Mouse (Mus musculus): ENCODE measurements at regions not wholly inside any gene's neighbourhood (a gene's known extent, or its start where the extent isn't known, plus 50 kb on each side); places are given as distances from the start of the nearest gene placed in this dataset.

DNA sequence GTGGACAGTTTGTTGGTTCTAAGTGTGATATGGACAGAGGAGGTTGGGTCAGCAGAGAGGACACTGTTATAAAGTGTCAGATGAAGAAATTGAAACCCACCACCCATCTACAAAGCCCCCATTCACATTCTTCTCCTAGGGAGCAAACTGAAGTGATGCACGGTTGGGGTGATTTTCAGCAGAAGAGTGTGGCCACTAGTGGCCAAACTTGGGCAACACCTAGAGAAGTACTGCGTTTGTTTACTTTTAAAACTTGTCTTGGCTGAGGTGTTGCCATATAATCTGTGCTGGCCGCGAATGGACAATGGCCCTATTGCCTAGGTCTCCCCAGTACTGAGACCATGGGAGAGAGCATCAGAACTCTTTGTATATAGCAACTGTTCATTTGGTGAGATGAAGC is 150.8 kb upstream of the Cox10 start:
- no peak for DNase-seq (ENCODE audit: low read depth, low spot score)

DNA sequence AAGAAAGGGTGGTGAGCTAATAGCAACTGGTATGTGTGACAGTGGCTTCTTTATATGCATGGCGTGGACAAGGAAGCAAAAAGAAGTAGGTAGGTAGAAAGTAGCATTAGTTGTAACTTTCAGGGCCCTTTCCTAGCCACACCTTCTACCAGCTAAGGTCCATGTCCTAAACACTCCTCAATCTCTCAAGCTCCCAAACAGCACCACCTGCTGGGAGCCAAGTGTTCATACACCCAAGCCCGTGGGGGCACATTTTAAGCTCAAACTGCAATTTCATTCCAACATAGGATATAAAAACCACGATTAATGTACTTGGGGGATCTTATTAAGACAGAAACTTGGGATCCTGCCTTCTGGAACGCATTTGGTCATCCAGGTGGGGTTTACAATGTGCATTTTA is 141.6 kb upstream of the Cox10 start:
- DNase-seq (ENCODE audit: low read depth, low spot score): peak; percentile 47

DNA sequence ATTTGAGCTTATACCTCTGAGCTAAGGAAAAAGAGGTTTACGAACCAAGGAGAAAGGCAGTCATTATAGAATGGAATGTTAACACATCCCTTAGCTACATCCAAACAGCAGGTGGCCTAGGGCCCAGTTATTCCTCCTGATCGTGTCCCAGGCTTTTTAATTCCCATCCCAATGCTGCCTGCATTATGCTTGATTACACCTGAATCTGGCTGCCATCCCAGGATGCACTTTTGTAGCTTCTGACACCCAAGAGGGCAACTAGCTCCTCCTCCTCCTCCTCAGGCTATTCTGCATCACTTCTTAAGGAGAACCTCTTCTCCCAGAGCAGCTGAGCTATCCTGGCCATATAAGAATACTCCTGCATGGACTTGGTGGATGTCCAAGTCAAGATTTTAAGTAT is 137.9 kb upstream of the Cox10 start:
- DNase-seq (ENCODE audit: low read depth, low spot score): no peak

DNA sequence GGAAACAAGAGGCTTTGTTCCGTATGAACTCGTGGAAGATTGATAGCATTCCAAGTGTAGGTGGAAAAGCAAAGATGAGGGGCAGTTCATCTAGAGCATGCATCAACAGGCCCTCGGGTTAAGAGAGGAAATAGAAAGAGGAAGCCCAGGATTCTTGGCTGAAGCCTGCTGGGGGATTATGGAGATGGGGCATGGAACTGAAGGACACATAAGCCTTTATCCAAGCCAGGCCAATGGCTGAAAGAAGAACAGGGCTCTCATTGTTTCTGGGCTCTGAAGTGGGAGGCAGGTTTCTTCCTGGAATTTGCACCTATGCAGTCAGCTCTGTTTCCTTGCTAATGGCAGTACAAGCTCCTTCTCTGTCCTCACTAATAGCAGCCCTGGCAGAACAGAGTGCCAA is 131.6 kb upstream of the Cox10 start:
- DNase-seq (ENCODE audit: low read depth, low spot score): no peak

DNA sequence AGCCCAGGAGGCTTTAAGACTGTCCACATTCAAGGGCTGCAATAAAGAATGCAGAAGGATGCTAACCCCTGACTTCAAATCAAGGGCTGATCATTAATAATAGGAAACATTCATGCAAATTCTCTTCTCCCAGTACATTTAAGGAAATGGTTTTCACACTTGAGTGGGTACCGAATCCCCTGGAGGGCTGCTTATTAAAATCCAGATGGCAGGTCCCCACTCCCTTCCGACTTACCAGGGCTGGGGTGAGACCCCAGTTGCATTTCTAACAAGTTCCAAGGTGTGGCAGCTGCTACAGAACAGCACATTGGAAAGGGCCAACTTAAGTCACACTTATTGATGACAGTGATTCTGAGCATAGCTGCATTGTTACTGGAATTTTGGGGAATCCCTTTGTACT is 129.0 kb upstream of the Cox10 start:
- DNase-seq (ENCODE audit: low read depth, low spot score): no peak

DNA sequence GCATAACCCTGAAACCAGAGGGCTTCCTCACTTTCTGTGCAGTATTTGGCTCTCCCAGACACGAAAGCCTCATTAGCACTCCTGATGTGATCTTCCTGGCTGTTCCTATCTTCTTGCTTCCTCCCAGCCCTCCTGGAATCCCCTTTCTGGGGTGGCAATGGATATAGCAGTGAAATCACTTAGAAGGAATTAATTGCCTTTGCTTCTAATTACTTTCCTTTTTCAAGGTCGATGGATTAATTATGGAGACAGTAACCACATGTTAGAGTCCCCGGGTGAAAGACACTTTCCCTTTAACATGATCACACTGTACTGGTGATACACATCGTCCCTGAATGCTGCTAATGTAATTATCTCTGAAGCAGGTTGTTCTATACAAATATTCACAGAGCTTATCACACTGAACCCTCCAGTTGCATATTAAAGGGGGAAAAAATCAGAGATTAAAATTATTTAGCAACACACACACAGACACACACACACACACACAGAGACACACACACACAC is 128.1 kb upstream of the Cox10 start:
- DNase-seq (ENCODE audit: low read depth, low spot score): no peak

DNA sequence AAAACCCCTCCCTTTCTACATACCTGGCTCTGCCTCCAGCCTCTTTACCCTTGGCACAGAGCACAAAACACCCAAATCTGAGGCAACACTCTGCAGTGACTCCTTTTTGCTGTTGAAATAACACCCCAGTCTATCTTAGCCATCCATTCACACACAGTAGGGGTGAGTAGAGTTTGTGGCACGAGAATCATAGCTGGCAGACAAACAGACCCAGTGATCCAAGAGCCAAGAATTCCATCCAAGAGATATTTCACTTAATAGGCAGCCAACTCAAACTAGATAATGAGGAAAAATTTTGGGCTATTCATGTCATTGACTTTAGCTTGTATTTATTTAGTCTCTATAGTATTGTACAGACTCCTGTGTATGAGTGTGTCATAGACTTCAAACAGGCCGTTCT is 126.9 kb upstream of the Cox10 start:
- no peak for DNase-seq (ENCODE audit: low read depth, low spot score)

DNA sequence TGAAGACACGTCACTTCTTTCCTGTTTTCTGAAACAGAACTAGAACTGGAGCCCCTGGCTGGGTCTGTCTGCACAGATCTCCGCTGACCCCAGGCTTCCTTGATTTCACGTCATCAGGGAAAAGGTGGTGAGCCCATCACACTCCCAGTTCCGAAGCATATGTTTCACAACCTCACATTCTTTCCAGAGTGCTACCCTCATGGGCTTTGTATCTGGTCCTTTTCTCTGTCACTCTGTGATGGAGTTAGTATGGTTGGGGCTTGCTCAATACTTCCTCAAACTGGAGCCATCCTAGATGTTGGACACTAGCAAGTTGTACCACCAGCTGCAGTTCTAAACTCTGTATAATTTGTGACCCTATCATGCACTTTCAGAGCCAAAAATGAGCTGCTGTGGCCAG is 125.8 kb upstream of the Cox10 start:
- DNase-seq (ENCODE audit: low read depth, low spot score): no peak

DNA sequence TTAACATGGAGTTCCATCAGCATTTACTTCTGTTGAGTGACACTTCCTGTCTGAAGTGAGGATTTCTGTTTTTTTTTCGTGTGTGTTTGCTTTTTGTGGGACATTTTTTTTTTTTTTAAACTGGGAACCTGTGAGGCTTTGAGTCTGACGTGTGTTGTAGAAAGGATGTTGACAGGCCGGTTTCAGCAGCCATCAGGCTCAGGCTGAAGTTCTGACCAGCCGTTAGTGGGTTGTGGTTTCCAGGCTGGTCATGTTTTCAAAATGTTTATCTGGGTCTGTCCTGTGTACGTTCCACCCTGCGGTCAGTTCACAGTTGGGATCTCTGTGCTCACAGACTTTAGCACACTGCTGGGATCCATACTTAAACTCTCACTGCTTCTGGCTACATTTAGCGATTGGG is 125.0 kb upstream of the Cox10 start:
- DNase-seq (ENCODE audit: low read depth, low spot score): no peak

DNA sequence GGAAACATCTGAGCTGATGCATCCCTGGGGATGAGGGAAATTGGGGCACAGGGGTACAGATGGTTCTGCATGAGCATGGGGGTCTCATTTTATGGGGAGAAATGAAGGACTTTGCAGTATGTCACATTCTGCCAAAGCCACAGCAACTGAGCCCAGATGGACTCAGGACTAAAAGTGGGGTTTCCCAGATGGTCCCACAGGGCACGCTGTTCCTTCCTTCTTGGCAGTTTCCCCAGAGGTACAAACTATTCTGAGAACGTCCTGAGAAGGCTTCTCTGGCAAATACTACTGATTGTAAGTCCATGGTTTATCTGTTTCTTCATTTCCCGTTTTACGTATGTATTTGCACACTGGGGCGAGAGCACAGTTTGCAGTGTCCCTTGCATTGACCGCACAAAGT is 121.6 kb upstream of the Cox10 start:
- no peak for DNase-seq (ENCODE audit: low read depth, low spot score)

DNA sequence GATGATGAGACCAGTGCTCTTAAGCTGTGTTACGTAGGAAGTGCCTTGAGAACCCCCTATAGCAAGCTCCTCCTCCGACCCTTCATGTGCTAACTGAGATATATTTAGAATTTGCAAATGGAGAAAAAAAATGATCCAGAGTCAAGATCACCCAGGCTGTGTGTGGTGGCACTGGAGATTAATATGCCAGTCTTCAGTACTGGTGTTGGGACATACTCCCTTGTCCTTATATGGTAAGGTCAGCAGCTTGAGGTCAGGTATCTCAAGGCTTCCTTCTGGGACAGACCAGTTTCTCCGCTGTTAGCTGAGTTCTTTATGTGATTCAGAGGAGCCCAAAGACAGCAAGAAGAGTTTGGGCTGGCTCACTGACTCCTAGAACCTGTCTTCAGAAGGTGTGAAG is 116.0 kb upstream of the Cox10 start:
- DNase-seq (ENCODE audit: low read depth, low spot score): no peak

DNA sequence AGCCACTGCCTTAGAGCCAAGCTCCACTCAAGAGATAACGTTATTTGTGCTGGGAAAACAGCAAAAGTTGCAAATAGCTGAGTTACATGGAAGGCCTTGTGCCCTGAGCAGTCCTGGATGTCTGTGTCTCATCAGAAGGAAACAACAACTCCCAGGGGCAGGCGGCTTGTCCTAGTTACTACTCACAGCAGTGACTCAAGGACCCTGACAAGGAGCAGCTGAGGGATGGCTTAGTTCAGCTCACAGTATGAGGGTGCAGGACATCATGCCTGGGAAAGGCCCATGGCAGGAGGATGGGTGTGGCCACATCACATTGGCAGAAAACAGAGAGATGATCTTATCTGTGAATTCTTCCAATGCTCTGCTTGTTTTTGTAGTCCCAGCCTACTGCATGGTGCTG is 109.4 kb upstream of the Cox10 start:
- DNase-seq (ENCODE audit: low read depth, low spot score): no peak

DNA sequence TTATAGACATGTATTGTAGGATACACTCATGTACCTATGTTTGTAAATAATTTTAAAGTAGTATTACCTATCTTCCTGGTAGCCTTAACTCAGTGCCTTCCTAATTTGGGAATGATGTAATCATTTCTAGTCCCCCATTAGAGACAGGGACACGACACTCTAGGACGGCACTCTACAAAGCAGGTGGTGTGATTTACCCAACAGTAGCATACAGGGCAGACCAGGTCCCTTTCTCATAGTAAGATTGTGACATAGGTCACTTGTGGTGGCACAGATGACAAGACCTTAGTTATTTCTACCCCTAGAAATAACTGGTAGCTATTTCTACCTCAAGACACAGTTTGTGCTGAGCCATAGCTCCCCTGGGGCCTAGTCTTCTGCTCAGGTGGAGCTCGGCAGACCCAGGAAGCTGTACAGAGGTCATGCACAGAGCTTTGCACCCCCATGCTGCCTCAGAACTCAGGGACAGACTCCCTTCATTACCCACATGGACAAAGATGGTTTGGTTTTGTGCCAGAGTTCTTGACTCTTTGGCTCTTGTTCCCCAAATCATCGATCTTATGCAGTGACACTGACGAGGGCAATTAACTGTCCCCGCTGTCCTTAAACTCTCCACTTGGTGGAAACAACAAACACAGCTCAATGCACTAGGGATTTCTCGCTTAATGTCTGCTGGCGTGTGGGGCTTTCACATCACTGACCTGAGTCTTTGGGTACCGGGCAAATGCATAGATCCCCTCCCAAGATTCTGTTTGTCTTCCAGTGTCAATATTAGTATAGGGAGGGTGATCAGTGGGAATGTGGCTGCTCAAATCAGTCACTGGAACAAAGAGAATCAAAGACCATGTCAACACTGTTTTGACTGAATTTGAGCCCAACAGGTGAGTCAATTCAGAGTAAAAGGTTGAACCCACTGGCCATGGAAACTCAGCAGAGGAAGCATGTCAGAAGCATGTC is 108.5 kb upstream of the Cox10 start:
- no peak for DNase-seq (ENCODE audit: low read depth, low spot score)

DNA sequence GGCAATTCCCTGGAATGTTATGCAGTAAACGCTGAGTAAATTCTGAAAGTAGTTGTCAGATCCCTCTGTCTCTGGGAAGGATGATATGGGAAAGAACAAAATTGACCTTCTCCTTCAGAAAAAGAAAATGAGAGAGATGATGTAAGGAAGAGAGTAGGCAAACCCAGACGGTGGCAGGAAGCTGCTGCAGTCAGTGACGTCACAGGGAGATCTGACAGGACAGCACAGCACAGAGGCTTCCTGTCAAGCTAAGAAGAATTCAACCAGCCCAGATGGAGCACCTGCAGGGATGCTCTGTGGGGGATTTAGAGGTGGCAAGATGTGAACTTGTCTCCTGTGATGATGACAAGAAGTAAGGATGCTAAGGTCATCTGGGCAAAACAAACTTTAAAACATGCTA is 107.7 kb upstream of the Cox10 start:
- DNase-seq (ENCODE audit: low read depth, low spot score): no peak

DNA sequence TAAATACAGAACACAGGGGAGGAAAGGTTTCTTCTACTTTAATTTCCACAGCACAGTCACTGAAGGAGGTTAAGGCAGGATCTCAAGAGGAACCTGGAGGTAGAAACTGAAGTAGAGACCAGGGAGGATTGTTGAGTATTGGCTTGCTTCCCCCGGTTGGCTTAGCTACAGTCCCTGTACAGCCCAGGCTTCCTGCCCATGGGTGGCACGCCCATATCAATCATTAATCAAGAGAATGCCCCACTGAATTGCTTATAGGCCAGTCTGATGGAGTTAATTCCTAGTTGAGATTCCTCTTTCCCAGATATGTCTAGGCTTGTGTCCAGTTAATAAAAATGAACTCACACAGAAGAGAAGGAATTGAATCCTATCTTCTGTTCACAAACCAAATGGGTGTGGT is 107.3 kb upstream of the Cox10 start:
- no peak for DNase-seq (ENCODE audit: low read depth, low spot score)

DNA sequence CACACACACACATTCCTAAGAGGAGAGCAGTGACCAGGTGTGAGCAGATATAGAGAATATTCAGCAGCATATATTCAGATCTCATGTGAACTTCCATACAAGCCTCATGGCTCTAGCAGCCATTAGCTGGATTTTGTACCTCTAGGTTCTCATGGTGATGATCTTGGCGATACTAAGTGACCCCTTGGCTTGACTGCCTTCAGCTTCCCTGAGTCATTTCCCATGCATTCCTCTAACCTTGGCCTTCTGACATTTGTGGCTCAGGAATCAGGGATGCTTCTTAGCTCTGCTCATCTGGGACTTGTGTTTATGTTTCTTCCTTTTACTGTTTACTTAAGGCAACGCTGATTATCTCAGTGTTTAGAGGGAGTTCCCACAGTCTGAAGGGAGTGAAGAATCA is 100.8 kb upstream of the Cox10 start:
- DNase-seq (ENCODE audit: low read depth, low spot score): no peak

DNA sequence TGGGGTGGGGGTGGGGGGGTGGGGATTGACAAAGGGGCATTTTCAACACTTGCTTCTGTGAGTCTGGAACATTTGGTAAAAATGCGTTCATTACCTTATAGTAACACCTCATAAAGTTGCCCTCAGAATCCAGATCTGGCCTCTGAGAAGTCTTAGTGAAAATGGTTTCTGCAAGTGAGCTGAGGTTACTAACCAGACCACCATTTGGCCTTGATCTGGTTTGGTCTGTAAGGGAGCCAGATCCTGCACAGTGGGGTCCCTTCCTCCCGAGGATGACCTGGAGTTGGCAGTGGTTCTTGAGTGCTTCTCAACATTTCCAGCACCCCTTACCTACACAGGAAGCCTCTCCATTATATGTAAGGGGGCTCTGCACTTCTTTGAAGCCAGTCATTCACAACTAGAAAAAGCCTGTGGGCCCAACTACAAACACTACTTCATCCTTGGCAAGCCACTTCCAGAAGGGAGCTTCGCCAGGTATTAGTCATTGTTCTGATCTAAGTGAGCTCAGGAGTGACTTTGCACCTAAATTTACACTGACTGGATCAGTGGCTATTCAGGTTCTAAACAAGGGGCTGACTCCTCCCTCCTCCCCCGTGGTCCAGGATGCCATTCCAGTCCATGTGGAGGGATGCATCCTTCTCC is 94.3 kb upstream of the Cox10 start:
- no peak for DNase-seq (ENCODE audit: low read depth, low spot score)

DNA sequence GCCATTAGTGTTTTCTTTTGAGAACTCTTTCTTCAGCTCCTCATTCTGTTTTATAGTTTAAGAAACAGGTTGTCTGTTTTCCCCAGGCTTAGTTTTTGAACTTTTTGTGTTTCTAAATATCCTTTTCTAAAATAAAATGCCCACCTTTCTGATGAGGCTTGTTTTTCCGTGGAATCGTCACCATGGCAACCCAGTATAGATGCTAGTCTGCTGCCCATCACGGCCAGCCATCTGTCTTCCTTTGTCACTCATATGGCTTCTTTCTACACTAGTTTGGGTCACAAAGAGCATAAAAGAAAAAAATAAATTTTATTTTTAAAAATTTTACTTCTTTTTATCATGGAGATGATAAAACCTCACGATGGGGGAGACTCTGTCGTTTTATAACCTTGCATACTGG is 93.7 kb upstream of the Cox10 start:
- no peak for DNase-seq (ENCODE audit: low read depth, low spot score)

DNA sequence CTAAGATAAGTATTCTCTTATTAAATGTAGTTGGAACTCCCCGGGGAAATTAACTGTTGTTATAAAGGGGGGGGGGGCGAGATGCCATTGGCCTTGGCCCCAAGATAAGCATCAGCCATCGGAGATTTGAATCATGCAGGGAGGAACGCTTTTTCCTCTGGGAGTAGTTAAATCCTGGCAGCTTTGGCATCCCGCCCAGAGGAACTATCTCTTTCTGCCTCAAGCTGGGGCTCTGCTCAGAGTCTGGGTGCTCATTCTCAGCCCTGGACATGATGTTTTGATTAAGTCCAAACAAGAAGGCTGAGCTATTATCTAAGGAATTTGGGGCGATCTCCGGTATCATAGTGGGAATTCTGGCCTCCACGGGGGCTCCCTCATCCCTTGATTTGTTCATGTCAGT is 89.4 kb upstream of the Cox10 start:
- no peak for DNase-seq (ENCODE audit: low read depth, low spot score)

DNA sequence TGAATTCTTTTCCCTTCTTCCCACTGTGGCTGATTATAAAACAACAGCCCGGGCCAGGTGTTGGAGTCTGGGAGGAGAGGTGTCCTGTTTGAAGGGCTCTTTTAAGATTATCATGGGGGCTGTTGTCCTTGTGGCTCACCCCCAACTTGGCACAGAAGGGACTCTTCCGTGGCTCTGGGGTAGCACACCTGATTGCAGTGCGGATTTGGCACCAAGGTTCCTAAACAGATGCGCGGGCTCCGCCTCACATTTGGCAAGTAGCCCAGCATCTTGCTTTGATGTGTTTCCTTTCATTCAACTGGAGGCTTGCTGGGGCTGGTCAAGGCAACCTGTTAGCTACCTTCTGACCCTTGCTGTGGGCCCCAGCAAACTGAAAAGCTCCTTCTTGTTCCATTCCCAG is 85.5 kb upstream of the Cox10 start:
- DNase-seq (ENCODE audit: low read depth, low spot score): peak; percentile 34

DNA sequence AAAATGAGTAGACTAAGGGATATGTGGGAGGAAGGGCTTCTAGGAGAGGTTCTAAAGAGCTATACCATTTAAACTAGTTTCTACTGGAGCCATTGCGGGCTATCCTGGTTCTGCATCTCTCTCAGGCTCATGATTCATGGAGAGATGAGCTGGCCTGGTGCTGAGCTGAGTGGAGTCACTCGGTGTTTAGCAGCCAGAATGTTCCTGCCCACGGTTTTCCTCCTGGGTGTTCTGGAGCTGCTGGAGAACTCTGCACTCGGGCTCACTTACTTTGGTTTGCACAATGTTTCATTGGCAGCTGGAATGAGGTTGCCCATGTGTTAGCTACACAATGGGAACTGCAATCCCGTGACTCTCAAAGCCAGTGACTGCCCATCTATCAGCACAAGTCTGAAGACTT is 79.0 kb upstream of the Cox10 start:
- no peak for DNase-seq (ENCODE audit: low read depth, low spot score)

DNA sequence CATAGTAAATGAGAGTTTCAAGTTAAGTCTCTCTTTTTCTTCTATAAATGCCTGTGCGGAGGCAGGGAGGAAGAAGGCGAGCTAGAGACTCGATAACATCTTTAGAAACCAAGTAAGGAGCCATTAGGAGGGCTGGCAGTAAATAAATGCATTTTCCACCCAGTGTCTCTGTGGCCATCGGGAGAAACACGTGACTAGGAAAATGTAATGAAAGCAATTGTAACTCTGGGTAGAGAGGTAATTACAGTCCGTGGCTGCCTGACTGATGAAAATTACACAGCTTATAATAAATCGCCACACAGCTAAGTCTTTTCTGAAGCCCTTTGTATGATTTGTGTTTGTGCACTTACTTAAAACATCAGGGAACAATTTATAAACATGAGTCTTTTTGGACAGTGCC is 77.4 kb upstream of the Cox10 start:
- DNase-seq (ENCODE audit: low read depth, low spot score): no peak

DNA sequence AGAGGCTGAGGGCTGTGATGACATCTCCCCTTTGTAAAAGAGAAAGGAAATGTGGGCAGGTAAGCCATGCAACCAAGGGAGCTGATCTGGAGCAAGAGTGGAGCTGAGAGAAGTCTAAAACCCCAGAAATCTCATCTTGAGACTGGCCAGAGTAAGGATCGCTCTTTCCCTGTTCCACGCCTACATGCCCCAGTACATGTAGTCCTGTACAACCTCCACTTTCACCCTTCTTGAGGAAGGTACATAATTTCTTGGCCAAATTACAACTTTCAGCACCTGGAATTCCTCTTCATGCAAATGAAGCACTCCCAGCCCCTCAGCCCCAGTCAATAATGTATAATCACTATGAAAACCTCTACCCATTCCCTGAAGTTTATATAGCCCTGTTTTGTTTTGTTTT is 60.2 kb upstream of the Cox10 start:
- DNase-seq (ENCODE audit: low read depth, low spot score): no peak
